Mouse (Mus musculus): Measurements from ENCODE around the gene Syn3. TPM values are rescaled to one million over a fixed set of nuclear protein-coding genes. Genes with fewer than 3 reads are reported as not detected.

Gene Syn3
- polyA plus RNA-seq, 1 experiment from 2014 or later: 3.7 TPM

GRCm38 (mm10) chr10:86063018-86063384 is 435.7 kb downstream of the Syn3 start:
- ATAC-seq (replicated peaks; ENCODE audit: low FRiP score, low TSS enrichment, low read depth): no peak
- 87% methylated on average over 8 of the region's 8 CpGs for WGBS

GRCm38 (mm10) chr10:86062261-86063017 is 436.3 kb downstream of the Syn3 start:
- 55% methylated on average over 5 of the region's 5 CpGs for WGBS
- Histone ChIP-seq H3K4me2 (ENCODE audit: low read length) (no peak overlapping the region), H3K36me3 (ENCODE audit: control insufficient read depth, insufficient read depth, low read length) (no peaks in the 10 kb centered on the region), H3K9ac (ENCODE audit: low read length) (no peak overlapping the region), H3K9me3 (ENCODE audit: control insufficient read depth, low read length) (peaks cover 5% of the 10 kb centered on the region; the same call in 1 of the 2 replicates), H3K4me3 (ENCODE audit: low read depth, low read length) (no peak overlapping the region), H3K27me3 (replicated peaks; ENCODE audit: control insufficient read depth, insufficient read depth, low read length) (no peaks in the 10 kb centered on the region), H3K4me1 (replicated peaks; ENCODE audit: control insufficient read depth, insufficient read depth, low read length) (no peaks in the 10 kb centered on the region), H3K27ac (ENCODE audit: low read depth) (no peak overlapping the region)
- ATAC-seq (replicated peaks; ENCODE audit: low FRiP score, low TSS enrichment, low read depth) (no peak), DNase-seq (ENCODE audit: low spot score) (no peak)

More at GRCm38 (mm10) chr10:86063018-86063384, 435.7 kb downstream of the Syn3 start:
- DNase-seq (ENCODE audit: low spot score): no peak
- H3K9me3 ChIP-seq (ENCODE audit: control insufficient read depth, low read length): peaks cover 5% of the 10 kb centered on the region; the same call in 1 of the 2 replicates
- H3K4me2 ChIP-seq (ENCODE audit: low read length): no peak overlapping the region
- H3K9ac ChIP-seq (ENCODE audit: low read length): no peak overlapping the region
- no peak overlapping the region for H3K27ac ChIP-seq (ENCODE audit: low read depth)
- H3K36me3 ChIP-seq (ENCODE audit: control insufficient read depth, insufficient read depth, low read length): no peaks in the 10 kb centered on the region
- H3K27me3 ChIP-seq (replicated peaks; ENCODE audit: control insufficient read depth, insufficient read depth, low read length): no peaks in the 10 kb centered on the region
- no peaks in the 10 kb centered on the region for H3K4me1 ChIP-seq (replicated peaks; ENCODE audit: control insufficient read depth, insufficient read depth, low read length)
- H3K4me3 ChIP-seq (ENCODE audit: low read depth, low read length): no peak overlapping the region

DNA sequence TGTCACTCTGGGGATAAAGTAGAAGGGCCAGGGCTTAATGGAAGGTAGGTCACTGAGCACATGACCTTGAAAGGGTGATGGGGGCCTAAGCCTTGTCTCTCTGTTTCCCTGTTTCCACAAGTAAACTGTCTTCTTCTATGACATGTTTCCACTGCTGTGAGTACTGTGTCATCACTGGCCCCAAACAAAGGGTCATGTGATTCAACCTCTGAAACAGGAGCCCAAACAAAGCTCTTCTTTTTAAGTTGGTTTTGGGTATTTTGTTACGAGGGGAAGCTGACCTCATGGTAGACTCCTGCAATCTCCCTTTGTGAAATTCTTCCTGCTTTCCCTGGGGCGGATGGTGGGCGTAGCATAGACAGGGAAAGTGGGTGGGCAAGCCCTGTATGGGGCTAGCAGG is 438.4 kb downstream of the Syn3 start:
- Histone ChIP-seq H3K9me3 (ENCODE audit: control insufficient read depth, low read length) (peaks cover 5% of the 10 kb centered on the region; the same call in 1 of the 2 replicates), H3K36me3 (ENCODE audit: control insufficient read depth, insufficient read depth, low read length) (no peaks in the 10 kb centered on the region), H3K27me3 (replicated peaks; ENCODE audit: control insufficient read depth, insufficient read depth, low read length) (no peaks in the 10 kb centered on the region), H3K9ac (ENCODE audit: low read length) (no peak overlapping the region), H3K4me2 (ENCODE audit: low read length) (no peak overlapping the region), H3K27ac (ENCODE audit: low read depth) (no peak overlapping the region), H3K4me1 (replicated peaks; ENCODE audit: control insufficient read depth, insufficient read depth, low read length) (no peaks in the 10 kb centered on the region), H3K4me3 (ENCODE audit: low read depth, low read length) (no peak overlapping the region)
- 64% methylated on average over 3 of the region's 3 CpGs for WGBS
- ATAC-seq (replicated peaks; ENCODE audit: low FRiP score, low TSS enrichment, low read depth) (no peak), DNase-seq (ENCODE audit: low spot score) (no peak)

DNA sequence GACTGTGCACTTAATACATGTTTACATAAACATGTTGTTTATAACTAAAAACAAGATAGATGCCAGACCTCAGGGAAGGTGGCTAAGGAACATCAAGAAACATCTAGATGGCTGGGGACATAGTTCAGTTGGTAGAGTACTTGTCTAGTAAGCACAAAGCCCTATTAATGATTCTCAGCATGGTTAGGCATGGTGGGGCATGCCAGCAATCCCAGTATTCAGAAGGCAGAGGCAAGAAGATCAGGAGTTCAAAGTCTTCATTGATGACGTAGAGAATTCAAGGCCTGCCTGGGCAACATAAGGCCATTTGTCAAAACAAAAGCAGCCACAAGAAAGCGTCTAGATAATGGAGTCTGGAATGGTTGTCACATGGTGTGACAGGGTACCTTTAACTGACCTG is 441.0 kb downstream of the Syn3 start:
- no peak overlapping the region for H3K4me2 ChIP-seq (ENCODE audit: low read length)
- 55% methylated on average over 2 of the region's 2 CpGs for WGBS
- no peak for DNase-seq (ENCODE audit: low spot score)

GRCm38 (mm10) chr10:86057286-86057685 is 441.4 kb downstream of the Syn3 start:
- Histone ChIP-seq H3K4me2 (ENCODE audit: low read length) (no peak overlapping the region), H3K36me3 (ENCODE audit: control insufficient read depth, insufficient read depth, low read length) (0 out of 2 replicates have a peak, but pooled peaks cover 4% of the 10 kb centered on the region), H3K9me3 (ENCODE audit: control insufficient read depth, low read length) (peaks cover 5% of the 10 kb centered on the region; the same call in 1 of the 2 replicates), H3K4me1 (replicated peaks; ENCODE audit: control insufficient read depth, insufficient read depth, low read length) (no peaks in the 10 kb centered on the region), H3K9ac (ENCODE audit: low read length) (no peak overlapping the region), H3K27me3 (replicated peaks; ENCODE audit: control insufficient read depth, insufficient read depth, low read length) (no peaks in the 10 kb centered on the region), H3K27ac (ENCODE audit: low read depth) (no peak overlapping the region), H3K4me3 (ENCODE audit: low read depth, low read length) (no peak overlapping the region)
- DNase-seq (ENCODE audit: low spot score) (no peak), ATAC-seq (replicated peaks; ENCODE audit: low FRiP score, low TSS enrichment, low read depth) (no peak; the same call in 1 of the 2 replicates)
- 75% methylated on average over 11 of the region's 11 CpGs for WGBS

More for the DNA sequence above, 441.0 kb downstream of the Syn3 start:
- H3K4me3 ChIP-seq (ENCODE audit: low read depth, low read length): no peak overlapping the region
- 0 out of 2 replicates have a peak, but pooled peaks cover 4% of the 10 kb centered on the region for H3K36me3 ChIP-seq (ENCODE audit: control insufficient read depth, insufficient read depth, low read length)
- no peak overlapping the region for H3K27ac ChIP-seq (ENCODE audit: low read depth)
- H3K9ac ChIP-seq (ENCODE audit: low read length): no peak overlapping the region
- H3K27me3 ChIP-seq (replicated peaks; ENCODE audit: control insufficient read depth, insufficient read depth, low read length): no peaks in the 10 kb centered on the region
- H3K4me1 ChIP-seq (replicated peaks; ENCODE audit: control insufficient read depth, insufficient read depth, low read length): no peaks in the 10 kb centered on the region
- ATAC-seq (replicated peaks; ENCODE audit: low FRiP score, low TSS enrichment, low read depth): no peak
- peaks cover 5% of the 10 kb centered on the region; the same call in 1 of the 2 replicates for H3K9me3 ChIP-seq (ENCODE audit: control insufficient read depth, low read length)

DNA sequence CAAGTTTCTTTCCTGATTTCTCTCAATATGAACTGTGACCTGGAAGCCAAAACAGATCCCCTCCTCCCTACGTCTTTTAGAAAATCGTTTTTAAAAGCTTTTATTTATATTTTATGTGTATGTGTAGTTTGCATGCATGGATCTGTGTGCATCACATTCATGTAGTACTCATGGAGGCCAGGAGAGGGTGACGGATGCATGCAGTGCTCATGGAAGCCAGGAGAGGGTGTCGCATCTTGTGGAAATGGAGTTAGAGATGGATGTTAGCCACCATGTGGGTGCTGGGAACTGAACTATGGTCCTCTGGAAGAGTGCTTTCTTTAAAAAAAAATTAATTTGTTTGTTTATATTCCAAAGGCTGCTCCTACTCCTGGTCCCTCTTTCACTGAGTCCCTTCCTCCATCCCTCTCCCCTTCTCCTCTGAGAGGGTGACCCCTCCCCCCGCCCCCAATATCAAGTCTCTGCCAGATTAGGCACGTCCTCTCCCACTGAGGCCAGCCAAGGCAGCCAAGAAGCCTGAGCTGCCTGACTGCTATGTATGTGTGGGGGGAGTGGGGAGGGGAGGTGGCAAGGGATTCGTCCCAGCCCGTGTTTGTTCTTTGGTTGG is 442.3 kb downstream of the Syn3 start:
- 80% methylated on average over 8 of the region's 8 CpGs for WGBS
- ATAC-seq (replicated peaks; ENCODE audit: low FRiP score, low TSS enrichment, low read depth) (no peak), DNase-seq (ENCODE audit: low spot score) (peak; percentile 48)
- H3K36me3 ChIP-seq (ENCODE audit: control insufficient read depth, insufficient read depth, low read length): 0 out of 2 replicates have a peak, but pooled peaks cover 4% of the 10 kb centered on the region
- H3K9me3 ChIP-seq (ENCODE audit: control insufficient read depth, low read length): peaks cover under 1% of the 10 kb centered on the region; the same call in 1 of the 2 replicates
- H3K27me3 ChIP-seq (replicated peaks; ENCODE audit: control insufficient read depth, insufficient read depth, low read length): no peaks in the 10 kb centered on the region
- H3K4me3 ChIP-seq (ENCODE audit: low read depth, low read length): no peak overlapping the region
- no peak overlapping the region for H3K27ac ChIP-seq (ENCODE audit: low read depth)
- no peak overlapping the region for H3K4me2 ChIP-seq (ENCODE audit: low read length)
- no peaks in the 10 kb centered on the region for H3K4me1 ChIP-seq (replicated peaks; ENCODE audit: control insufficient read depth, insufficient read depth, low read length)
- no peak overlapping the region for H3K9ac ChIP-seq (ENCODE audit: low read length)

DNA sequence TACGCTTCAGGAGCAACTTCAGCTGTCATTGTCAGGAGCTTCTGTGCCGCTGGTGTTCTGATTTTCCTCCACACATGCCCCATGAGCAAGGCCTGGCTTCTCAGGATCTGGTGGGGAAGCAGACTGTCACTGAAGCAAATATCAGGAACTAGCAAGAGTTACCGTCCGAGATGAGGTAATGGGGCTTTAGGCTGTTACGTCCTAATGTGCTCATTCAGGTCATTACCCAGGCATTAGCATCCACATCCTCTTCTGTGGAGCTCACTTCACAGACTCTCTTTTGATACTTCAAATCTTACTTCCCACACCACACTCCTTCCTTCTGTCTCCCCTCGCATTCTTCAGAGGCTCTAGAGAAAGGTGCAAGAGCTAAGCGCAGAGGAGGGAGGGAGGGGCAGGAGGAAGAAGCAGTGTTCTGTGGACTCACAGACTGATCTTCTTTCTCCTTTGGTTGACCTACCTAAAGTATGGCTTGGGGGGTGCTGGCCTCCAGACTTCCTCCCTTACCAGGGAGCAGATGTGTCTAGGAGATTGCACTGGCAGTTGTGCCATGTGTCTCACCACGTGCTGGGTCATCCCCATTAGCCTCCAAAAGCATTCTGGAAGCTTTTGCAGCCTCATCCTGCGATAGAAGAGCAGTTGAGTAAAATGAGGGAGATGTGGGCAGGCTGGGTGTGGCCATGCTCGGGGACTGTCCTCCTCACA is 445.7 kb downstream of the Syn3 start:
- H3K27me3 ChIP-seq (replicated peaks; ENCODE audit: control insufficient read depth, insufficient read depth, low read length): no peaks in the 10 kb centered on the region
- H3K4me2 ChIP-seq (ENCODE audit: low read length): no peak overlapping the region
- H3K36me3 ChIP-seq (ENCODE audit: control insufficient read depth, insufficient read depth, low read length): peaks cover 14% of the 10 kb centered on the region
- no peaks in the 10 kb centered on the region for H3K9me3 ChIP-seq (ENCODE audit: control insufficient read depth, low read length)
- DNase-seq (ENCODE audit: low spot score) (peak; percentile 49), ATAC-seq (replicated peaks; ENCODE audit: low FRiP score, low TSS enrichment, low read depth) (no peak)
- no peaks in the 10 kb centered on the region for H3K4me1 ChIP-seq (replicated peaks; ENCODE audit: control insufficient read depth, insufficient read depth, low read length)
- WGBS: 73% methylated on average over 10 of the region's 10 CpGs
- no peak overlapping the region for H3K27ac ChIP-seq (ENCODE audit: low read depth)
- H3K4me3 ChIP-seq (ENCODE audit: low read depth, low read length): no peak overlapping the region
- no peak overlapping the region for H3K9ac ChIP-seq (ENCODE audit: low read length)

GRCm38 (mm10) chr10:86050522-86050921 is 448.2 kb downstream of the Syn3 start:
- 70% methylated on average over 2 of the region's 2 CpGs for WGBS
- no peak for ATAC-seq (replicated peaks; ENCODE audit: low FRiP score, low TSS enrichment, low read depth)

More at GRCm38 (mm10) chr10:86050522-86050921, 448.2 kb downstream of the Syn3 start:
- Histone ChIP-seq H3K4me3 (ENCODE audit: low read depth, low read length) (no peak overlapping the region), H3K4me2 (ENCODE audit: low read length) (no peak overlapping the region), H3K27ac (ENCODE audit: low read depth) (no peak overlapping the region), H3K9me3 (ENCODE audit: control insufficient read depth, low read length) (no peaks in the 10 kb centered on the region), H3K27me3 (replicated peaks; ENCODE audit: control insufficient read depth, insufficient read depth, low read length) (no peaks in the 10 kb centered on the region), H3K36me3 (ENCODE audit: control insufficient read depth, insufficient read depth, low read length) (peaks cover 24% of the 10 kb centered on the region), H3K9ac (ENCODE audit: low read length) (no peak overlapping the region), H3K4me1 (replicated peaks; ENCODE audit: control insufficient read depth, insufficient read depth, low read length) (no peaks in the 10 kb centered on the region)
- peak; percentile 29 for DNase-seq (ENCODE audit: low spot score)
